Mouse (Mus musculus) olfactory bulb, adult 2 months (tissue): Measurements from ENCODE around the gene Tnfrsf9.

Source experiments
- CTCF ChIP-seq: fragments of 200-500 bp; IDR thresholded peaks from 2 replicates; pipeline ENCODE4 v1.5.1; 2012; ENCODE audit warnings: low read depth, mild to moderate bottlenecking, low read length, moderate library complexity; ENCODE audit not compliant: insufficient read depth
- POLR2A ChIP-seq: fragments of 200-500 bp; IDR thresholded peaks from 2 replicates; pipeline ENCODE4 v1.6.1; 2012; ENCODE audit warnings: mild to moderate bottlenecking, low read depth, low read length, moderate library complexity; ENCODE audit not compliant: insufficient read depth

DNA sequence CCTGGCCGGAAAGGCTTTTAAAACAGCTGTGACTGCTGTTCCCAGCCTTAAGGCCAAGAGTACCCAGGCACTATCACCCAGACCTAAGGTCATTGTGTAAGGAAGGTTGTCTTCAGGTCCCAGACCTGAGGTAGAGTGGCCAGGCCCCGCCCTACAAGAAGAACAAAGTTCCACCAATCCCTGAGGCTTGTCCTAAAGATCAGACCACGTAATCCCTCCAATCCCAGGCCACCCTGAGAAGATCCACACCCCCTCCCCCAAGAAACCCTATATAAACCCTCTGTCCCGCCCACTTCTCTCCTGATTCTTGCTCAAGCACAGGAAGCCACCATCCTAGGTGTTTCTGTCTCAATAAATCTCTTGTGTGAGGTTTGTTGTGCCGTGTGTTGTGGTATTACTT, 34.0 kb upstream of the Tnfrsf9 start:
- TF ChIP-seq CTCF (no peak), POLR2A (no peak)
